ENCODE assay signal across 8 mouse cellular contexts in genomic region chr13:49326246-49327206, GRCm38 (mm10). TPM values are rescaled to one million over a fixed set of nuclear protein-coding genes. Genes with fewer than 3 reads are reported as not detected.
DNase-seq lines count a peak whose midpoint lies in the region; ATAC-seq and TF ChIP-seq lines count a peak whose summit lies in the region.

No protein-coding gene starts in this region.

- H3K27me3 ChIP-seq in MEL (ENCODE audit: control insufficient read depth in 1 of 2, insufficient read depth in 2 of 2, low read length in 2 of 2) = no peaks in the 10 kb centered on the region
- H3K27me3 ChIP-seq in hindbrain, embryonic 11.5 days (ENCODE audit: control insufficient read depth, insufficient read depth, low read length) = peaks cover 4% of the 10 kb centered on the region; the same call in 1 of the 2 replicates

- TF ChIP-seq EP300 in MEL (IDR thresholded peaks at IDR 0.05; ENCODE audit: low read depth in 1 of 2, low read length in 2 of 2) = no peak

- 59% methylated on average over 6 of the region's 6 CpGs for WGBS in hindbrain, embryonic 11.5 days
- 59% methylated on average over 6 of the region's 6 CpGs for WGBS in lung, adult 2 months

- DNase-seq in left cerebral cortex, adult 18-20 months (ENCODE audit: low spot score in 2 of 2) = peak; percentile 55 to 71
- DNase-seq in left cerebral cortex, adult 8-10 months (ENCODE audit: low spot score in 2 of 2) = no peak
- DNase-seq in MEL (ENCODE audit: low read depth, low spot score) = peak; percentile 67
- peak; percentile 79 to 85 for DNase-seq in cerebellum, postnatal 10 days
- peak; percentile 68 for DNase-seq in hindbrain, embryonic 11.5 days (ENCODE audit: low spot score)
- DNase-seq in lung, adult 2 months = peak; percentile 50
- no peak for DNase-seq in frontal cortex, postnatal 25 days (ENCODE audit: low spot score in 2 of 2)

- H3K9me3 ChIP-seq in MEL (replicated peaks; ENCODE audit: insufficient read depth, low read length) = no peaks in the 10 kb centered on the region
- H3K9me3 ChIP-seq in hindbrain, embryonic 11.5 days (ENCODE audit: control insufficient read depth, low read length) = no peaks in the 10 kb centered on the region

- no peaks in the 10 kb centered on the region for H3K36me3 ChIP-seq in MEL (ENCODE audit: control insufficient read depth in 1 of 2, insufficient read depth in 2 of 2, low read length in 2 of 2)
- no peaks in the 10 kb centered on the region for H3K36me3 ChIP-seq in hindbrain, embryonic 11.5 days (ENCODE audit: control insufficient read depth, insufficient read depth, low read length)

- no peak overlapping the region for H3K9ac ChIP-seq in MEL (ENCODE audit: control insufficient read depth, low read depth, low read length, poor library complexity, severe bottlenecking)
- no peak overlapping the region for H3K9ac ChIP-seq in hindbrain, embryonic 11.5 days (ENCODE audit: low read depth, low read length)

- no peak overlapping the region for H3K27ac ChIP-seq in MEL (ENCODE audit: control insufficient read depth, low read depth, low read length)
- H3K27ac ChIP-seq in hindbrain, embryonic 11.5 days (ENCODE audit: low read depth, low read length) = no peak overlapping the region

- TF ChIP-seq POLR2A in MEL (IDR thresholded peaks at IDR 0.05; ENCODE audit: control insufficient read depth in 1 of 2, insufficient read depth in 1 of 2, low read depth in 1 of 2, low read length in 2 of 2, poor library complexity in 1 of 2) = no peak
- TF ChIP-seq POLR2A in lung, adult 2 months (IDR thresholded peaks at IDR 0.05; ENCODE audit: borderline replicate concordance, extremely low read depth, low read depth, low read length) = no peak

- H3K79me2 ChIP-seq in MEL (ENCODE audit: control insufficient read depth, insufficient read depth, low read length, poor library complexity) = no peaks in the 10 kb centered on the region

- H3K4me3 ChIP-seq in MEL (ENCODE audit: control insufficient read depth in 1 of 2, insufficient read depth in 1 of 2, low read depth in 2 of 2, low read length in 2 of 2) = no peak overlapping the region
- H3K4me3 ChIP-seq in hindbrain, embryonic 11.5 days (ENCODE audit: low read depth, low read length) = no peak overlapping the region
- H3K4me3 ChIP-seq in lung, adult 2 months (replicated peaks; ENCODE audit: extremely low read depth, low read depth, low read length) = no peak overlapping the region

- peak; percentile 35 for ATAC-seq in hindbrain, embryonic 11.5 days (ENCODE audit: low FRiP score)
- ATAC-seq in neutrophil, adult 5-6 weeks (ENCODE audit: extremely low read depth, insufficient number of reproducible peaks, low FRiP score, poor library complexity, severe bottlenecking) = peak; percentile 84

- TF ChIP-seq RAD21 in MEL (IDR thresholded peaks at IDR 0.05; ENCODE audit: low read depth, low read length) = peak; percentile 79

- peak; percentile 48 to 80 (median 54) for TF ChIP-seq CTCF in MEL (IDR thresholded peaks at IDR 0.05 in 2 of 3, conservative IDR thresholded peaks at IDR 0.05 in 1 of 3; ENCODE audit: control insufficient read depth in 1 of 3, insufficient read depth in 1 of 3, low read depth in 2 of 3, low read length in 3 of 3, poor library complexity in 1 of 3, severe bottlenecking in 1 of 3)
- no peak for TF ChIP-seq CTCF in lung, adult 2 months (IDR thresholded peaks at IDR 0.05; ENCODE audit: insufficient read depth, low read length)

- H3K4me2 ChIP-seq in hindbrain, embryonic 11.5 days (replicated peaks; ENCODE audit: low read depth, low read length) = no peak overlapping the region

- H3K4me1 ChIP-seq in MEL (ENCODE audit: control insufficient read depth in 1 of 2, insufficient read depth in 2 of 2, low read length in 2 of 2) = no peaks in the 10 kb centered on the region
- no peaks in the 10 kb centered on the region for H3K4me1 ChIP-seq in hindbrain, embryonic 11.5 days (replicated peaks; ENCODE audit: control insufficient read depth, insufficient read depth, low read length)
- no peaks in the 10 kb centered on the region for H3K4me1 ChIP-seq in lung, adult 2 months (ENCODE audit: control insufficient read depth, insufficient read depth, low read length)

TF ChIP-seq in MEL, 35 proteins besides CTCF, POLR2A, EP300 and RAD21:
- TF ChIP-seq SIN3A (IDR thresholded peaks at IDR 0.05; ENCODE audit: low read length) (no peak), ZC3H11A (IDR thresholded peaks at IDR 0.05; ENCODE audit: low read depth, low read length) (peak; percentile 76), SMC3 (IDR thresholded peaks at IDR 0.05; ENCODE audit: low read depth, low read length) (peak; percentile 87)

RNA-seq across cellular contexts. Expression of gene Fgd3, which starts 6.4 kb away (rescaled TPM):
- 1 to 10 TPM; 5.0 to 5.9 TPM for total RNA-seq in left cerebral cortex, adult 18-20 months (2021)
- 10 to 100 TPM in 1 of 4 experiments, 1 to 10 TPM in 3; 8.8 to 10.1 (median 8.9) TPM for total RNA-seq in left cerebral cortex, adult 8-10 months (2022)
- 5.0 and 6.7 TPM in 2 replicates for total RNA-seq in MEL (2012; rRNA removed)
- polyA plus RNA-seq in MEL (2012; ENCODE audit: insufficient read depth in 1 of 2, insufficient read length in 2 of 2, low read depth in 1 of 2, low replicate concordance in 2 of 2, missing spikeins in 1 of 2) = 1 to 10 TPM in 1 of 2 experiments, not detected in 1; 6.9 TPM
- 0.56 and 1.1 TPM in 2 replicates for polyA plus RNA-seq in hindbrain, embryonic 11.5 days (2014; fragmentation: Nextera tagmentation; extraction: Ambion mirVana)
- 2.8 and 4.1 TPM in 2 replicates for polyA plus RNA-seq in lung, adult 2 months (2012; rRNA removed)
- 95.8 and 99.2 TPM in 2 replicates for total RNA-seq in neutrophil, adult 5-6 weeks (2017)

RNA-seq across cellular contexts. Expression of gene Bicd2, which starts 14.9 kb away (rescaled TPM):
- 10 to 100 TPM; 46.4 to 48.6 TPM for total RNA-seq in left cerebral cortex, adult 18-20 months (2021)
- 10 to 100 TPM; 40.2 to 45.5 (median 43.1) TPM for total RNA-seq in left cerebral cortex, adult 8-10 months (2022)
- total RNA-seq in MEL (2012; rRNA removed) = 18.0 and 21.8 TPM in 2 replicates
- polyA plus RNA-seq in MEL (2012; ENCODE audit: insufficient read depth in 1 of 2, insufficient read length in 2 of 2, low read depth in 1 of 2, low replicate concordance in 2 of 2, missing spikeins in 1 of 2) = 10 to 100 TPM in 1 of 2 experiments, not detected in 1; 22.6 TPM
- 26.9 and 29.5 TPM in 2 replicates for polyA plus RNA-seq in hindbrain, embryonic 11.5 days (2014; fragmentation: Nextera tagmentation; extraction: Ambion mirVana)
- 53.3 and 63.2 TPM in 2 replicates for polyA plus RNA-seq in lung, adult 2 months (2012; rRNA removed)
- 23.1 and 27.0 TPM in 2 replicates for total RNA-seq in neutrophil, adult 5-6 weeks (2017)

Comparison
In these comparisons a context has a peak if more than half of its experiments do, and no peak if none do; other contexts are left out.
1. DNase-seq: peak in left cerebral cortex, adult 18-20 months (2 of 2), MEL (single experiment), cerebellum, postnatal 10 days (2 of 2), hindbrain, embryonic 11.5 days (single experiment) and lung, adult 2 months (single experiment); none in left cerebral cortex, adult 8-10 months (0 of 2) and frontal cortex, postnatal 25 days (0 of 2).